Mouse (Mus musculus) limb, embryonic 12.5 days (tissue): Measurements from ENCODE around the gene Rgs12. TPM values are rescaled to one million over a fixed set of nuclear protein-coding genes. Genes with fewer than 3 reads are reported as not detected.

Source experiments
- ATAC-seq: fragments of 200-750 bp; cut with Nextera tagmentation; 2 replicates; pipeline ENCODE4 v1.8.0; 2017; ENCODE audit warnings: low read depth, moderate TSS enrichment; ENCODE audit not compliant: insufficient number of reproducible peaks, insufficient read depth, low FRiP score, low TSS enrichment
- H3K27ac ChIP-seq: fragments of 300-500 bp; sonication (generic); 2 replicates; pipeline ENCODE4 v1.5.1; 2016; ENCODE audit warnings: mild to moderate bottlenecking, moderate library complexity
- H3K27me3 ChIP-seq: fragments of 300-500 bp; sonication (generic); 2 replicates; pipeline ENCODE4 v1.6.1; 2016; ENCODE audit warnings: mild to moderate bottlenecking, moderate library complexity
- H3K36me3 ChIP-seq: fragments of 300-500 bp; sonication (generic); 2 replicates; pipeline ENCODE4 v1.6.1; 2016; ENCODE audit warnings: mild to moderate bottlenecking, moderate library complexity
- H3K4me1 ChIP-seq: fragments of 300-500 bp; sonication (generic); replicated peaks from 2 replicates; pipeline ENCODE4 v1.6.1; 2016
- H3K4me2 ChIP-seq: fragments of 300-500 bp; sonication (generic); 2 replicates; pipeline ENCODE4 v1.6.1; 2016; ENCODE audit warnings: mild to moderate bottlenecking, moderate library complexity
- H3K4me3 ChIP-seq: fragments of 300-500 bp; sonication (generic); replicated peaks from 2 replicates; pipeline ENCODE4 v1.5.1; 2016; ENCODE audit warnings: mild to moderate bottlenecking
- H3K9ac ChIP-seq: fragments of 300-500 bp; sonication (generic); replicated peaks from 2 replicates; pipeline ENCODE4 v1.6.1; 2016; ENCODE audit warnings: mild to moderate bottlenecking, moderate library complexity
- H3K9me3 ChIP-seq: fragments of 300-500 bp; sonication (generic); 2 replicates; pipeline ENCODE4 v1.6.1; 2016; ENCODE audit warnings: mild to moderate bottlenecking, moderate library complexity
- WGBS: fragments of 180-500 bp; shearing (Covaris S2); methylation state at CpG from one replicate; pipeline ENCODE4 v1.1.7; 2016; 5-methylcytosine and 5-hydroxymethylcytosine counted together
- polyA plus RNA-seq: library from polyadenylated mRNA; unstranded; fragments of >200 nt; fragmentation: Nextera tagmentation; extraction: Ambion mirVana; gene quantifications from 2 replicates; pipeline ENCODE4 v1.2.1, GENCODE M21; 2016

Rgs12 gene
- polyA plus RNA-seq, 1 experiment from 2014 or later, result 59.7 TPM

DNA sequence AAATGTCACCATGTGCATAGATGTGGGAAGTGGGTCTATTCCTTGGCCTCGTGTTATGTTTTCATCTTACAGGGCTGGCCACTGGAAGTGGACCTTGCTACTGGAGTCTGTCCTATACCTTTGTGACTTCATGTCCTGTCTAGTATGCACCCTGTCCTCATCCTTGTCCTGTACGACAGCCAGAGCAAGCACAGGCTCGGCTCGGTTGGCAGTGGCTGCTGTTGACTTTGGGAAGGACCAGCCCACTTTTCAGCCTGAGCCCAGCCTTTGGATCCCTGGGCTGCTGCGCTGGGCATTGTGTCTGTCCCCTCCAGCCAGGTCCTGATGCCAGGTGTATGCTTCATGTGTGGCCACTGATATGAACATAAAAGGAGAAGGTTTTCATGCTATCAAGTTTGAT, 61.4 kb downstream of the Rgs12 start:
- 81% methylated on average over 5 of the region's 5 CpGs for WGBS
- Histone ChIP-seq H3K9ac (no peak overlapping the region), H3K36me3 (peaks cover 53% of the 10 kb centered on the region), H3K4me2 (no peak overlapping the region), H3K27me3 (no peaks in the 10 kb centered on the region), H3K9me3 (no peaks in the 10 kb centered on the region), H3K27ac (no peak overlapping the region), H3K4me3 (no peak overlapping the region), H3K4me1 (0 out of 2 replicates have a peak, but pooled peaks cover 2% of the 10 kb centered on the region)
- ATAC-seq, result no peak

DNA sequence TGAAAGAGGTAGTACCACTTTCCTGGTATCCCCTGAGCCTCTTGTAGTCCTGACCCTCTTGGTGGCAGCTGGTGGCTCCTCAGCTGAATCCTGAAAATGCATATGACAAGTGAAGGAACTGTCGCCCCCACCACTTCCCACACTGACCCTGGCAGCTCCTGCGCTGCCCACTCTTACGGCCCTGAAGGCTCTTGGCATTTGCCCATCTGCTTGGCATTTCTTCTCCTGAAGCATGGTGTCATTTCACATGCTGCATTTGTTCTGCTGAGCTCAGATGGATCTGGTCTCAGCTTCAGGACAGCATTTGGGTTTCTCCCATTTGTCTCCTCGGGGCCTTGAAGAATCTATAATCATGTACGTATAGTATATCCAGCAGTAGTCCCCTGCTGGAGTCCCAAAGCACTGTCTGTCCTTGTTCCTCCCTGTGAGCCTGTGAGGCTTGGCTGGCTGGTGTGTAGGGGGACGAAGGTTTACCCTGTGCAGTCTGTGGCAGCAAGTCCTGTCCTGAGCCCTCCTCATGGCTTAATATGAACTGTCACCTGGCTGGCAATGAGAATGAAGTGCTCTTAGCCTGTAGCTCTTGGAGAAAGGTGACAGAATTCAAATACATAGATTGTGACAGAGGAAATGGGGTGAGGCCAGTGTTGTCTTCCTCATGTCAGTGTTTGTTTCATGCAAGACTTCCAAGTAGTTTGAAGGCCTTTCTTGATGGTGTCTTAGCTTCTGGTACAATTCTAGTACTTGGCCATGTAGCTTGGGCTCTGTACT, 62.1 kb downstream of the Rgs12 start:
- no peak for ATAC-seq
- Histone ChIP-seq H3K4me3 (no peak overlapping the region), H3K9me3 (no peaks in the 10 kb centered on the region), H3K27me3 (no peaks in the 10 kb centered on the region), H3K9ac (no peak overlapping the region), H3K36me3 (peaks cover 49% of the 10 kb centered on the region), H3K4me1 (peaks cover 7% of the 10 kb centered on the region; the same call in 1 of the 2 replicates), H3K27ac (no peak overlapping the region), H3K4me2 (no peak overlapping the region)
- WGBS, result 92% methylated on average over 6 of the region's 6 CpGs

DNA sequence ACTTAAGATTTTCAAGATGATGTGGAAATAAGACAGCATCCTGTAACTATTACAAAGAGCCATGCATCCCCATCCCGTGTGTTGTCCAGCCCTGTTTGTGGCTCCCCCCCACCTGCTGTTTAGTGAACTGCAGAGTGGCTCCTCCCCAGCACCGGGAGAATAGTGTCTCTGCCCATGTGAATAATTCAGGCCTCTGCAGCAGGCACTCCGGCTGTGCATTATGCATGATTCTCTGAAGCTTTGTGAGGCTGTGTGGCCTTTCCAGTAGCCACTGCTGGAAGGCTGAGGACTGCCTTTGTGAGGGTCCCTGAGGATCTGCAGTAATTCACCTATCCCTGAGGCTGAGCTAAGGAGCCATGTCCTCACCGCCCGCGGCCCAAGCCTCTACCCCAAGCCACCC, 64.8 kb downstream of the Rgs12 start:
- Histone ChIP-seq H3K27ac (no peak overlapping the region), H3K4me1 (peaks cover 16% of the 10 kb centered on the region), H3K4me3 (no peak overlapping the region), H3K9me3 (no peaks in the 10 kb centered on the region), H3K27me3 (no peaks in the 10 kb centered on the region), H3K4me2 (no peak overlapping the region), H3K9ac (no peak overlapping the region), H3K36me3 (peaks cover 41% of the 10 kb centered on the region)
- no peak for ATAC-seq
- 77% methylated on average over 6 of the region's 6 CpGs for WGBS

DNA sequence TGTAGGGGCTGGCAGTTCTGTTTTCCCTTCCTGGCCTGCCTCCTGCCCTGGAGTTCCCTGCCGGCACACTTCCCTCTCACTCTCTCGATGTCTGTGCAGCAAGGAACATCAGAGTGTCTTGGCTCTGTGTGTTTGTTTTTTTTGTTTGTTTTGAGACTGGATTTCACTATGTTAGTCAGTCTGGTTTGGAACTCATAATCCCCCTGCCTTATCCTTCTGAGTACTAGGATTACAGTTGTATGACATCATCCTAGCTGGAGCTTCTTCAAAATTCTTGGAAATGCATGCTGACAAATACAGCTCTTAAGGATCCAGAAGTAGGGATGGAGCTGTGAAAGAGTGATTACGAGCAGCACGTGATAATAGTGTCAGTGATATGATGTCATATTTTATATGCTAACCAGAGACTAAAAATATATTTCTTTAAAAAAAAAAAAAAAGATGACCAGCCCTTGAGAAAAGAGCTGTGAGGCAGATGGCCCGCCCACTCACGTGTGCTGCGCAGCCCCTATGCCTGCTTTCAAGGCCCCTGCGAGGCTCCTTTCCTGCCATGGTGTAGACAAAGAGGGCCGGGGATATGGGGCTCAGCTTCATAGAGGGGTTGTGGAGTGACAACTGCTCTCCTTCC, 70.5 kb downstream of the Rgs12 start:
- peaks cover 76% of the 10 kb centered on the region for H3K36me3 ChIP-seq
- H3K4me1 ChIP-seq, result peaks cover 16% of the 10 kb centered on the region
- WGBS, result 85% methylated on average over 9 of the region's 9 CpGs
- no peaks in the 10 kb centered on the region for H3K9me3 ChIP-seq
- ATAC-seq, result no peak
- no peak overlapping the region for H3K27ac ChIP-seq
- no peak overlapping the region for H3K9ac ChIP-seq
- no peaks in the 10 kb centered on the region for H3K27me3 ChIP-seq
- H3K4me3 ChIP-seq, result no peak overlapping the region
- no peak overlapping the region for H3K4me2 ChIP-seq

DNA sequence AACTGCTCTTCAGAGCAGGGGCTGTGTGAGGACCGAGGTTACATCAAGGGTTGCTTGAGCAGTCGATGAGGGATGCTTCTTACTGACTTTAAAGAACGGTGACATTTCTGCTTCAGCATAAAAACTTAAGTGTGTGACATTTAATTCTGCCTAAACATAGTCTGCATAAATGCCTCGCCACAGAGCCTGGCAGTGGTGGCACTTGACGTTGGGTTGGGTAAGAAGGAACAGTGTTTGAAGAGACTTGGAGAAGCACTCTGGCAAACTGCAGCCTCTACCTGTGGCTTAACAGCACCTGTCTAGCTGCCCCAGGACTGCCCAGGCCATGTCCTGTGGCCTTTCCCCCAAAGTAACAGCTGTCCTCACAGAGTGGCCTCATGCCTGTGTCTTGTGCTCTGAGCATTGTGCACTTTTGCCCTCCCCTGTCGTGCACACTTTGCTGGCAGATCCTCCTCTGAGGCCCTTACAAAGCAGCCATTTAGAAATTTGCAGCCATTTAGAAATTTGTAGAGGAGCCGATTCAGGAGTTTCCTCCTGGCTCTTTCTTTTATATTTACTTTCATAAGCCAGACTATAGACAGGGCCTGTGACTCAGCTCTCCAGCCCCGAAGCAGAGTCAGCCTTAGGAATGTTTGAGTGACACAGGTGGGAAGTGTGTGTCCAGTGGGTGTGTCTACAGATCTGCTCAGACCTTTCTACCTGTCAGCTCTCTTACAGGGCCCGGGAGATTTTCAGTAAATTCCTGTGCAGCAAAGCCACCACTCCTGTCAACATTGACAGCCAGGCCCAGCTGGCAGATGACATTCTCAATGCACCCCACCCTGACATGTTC, 71.4 kb downstream of the Rgs12 start:
- Histone ChIP-seq H3K4me3 (no peak overlapping the region), H3K27ac (peak overlapping the region; percentile 45; the same call in 1 of the 2 replicates), H3K27me3 (no peaks in the 10 kb centered on the region), H3K4me2 (no peak overlapping the region), H3K36me3 (peaks cover 81% of the 10 kb centered on the region), H3K9ac (no peak overlapping the region), H3K9me3 (no peaks in the 10 kb centered on the region), H3K4me1 (peaks cover 14% of the 10 kb centered on the region)
- 89% methylated on average over 9 of the region's 9 CpGs for WGBS
- no peak for ATAC-seq

DNA sequence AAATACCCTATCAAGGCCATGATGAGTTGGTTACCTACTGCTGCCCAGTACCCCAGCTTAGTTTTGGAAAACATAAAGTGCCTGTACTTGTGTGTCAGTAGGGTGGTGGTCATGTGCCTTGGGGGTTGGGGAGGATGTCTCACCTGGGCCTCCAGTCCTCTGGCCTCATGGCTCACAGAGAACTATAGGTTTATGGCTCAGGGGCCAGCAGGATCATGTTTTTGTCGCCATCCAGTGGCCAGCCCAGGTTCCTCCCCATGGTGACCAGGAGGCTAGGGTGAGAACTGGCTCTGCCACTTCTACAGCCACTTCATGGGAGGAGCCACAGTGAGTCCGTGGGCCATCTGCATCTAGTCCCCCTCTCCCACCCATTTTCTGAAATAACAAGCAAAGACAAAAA, 75.7 kb downstream of the Rgs12 start:
- Histone ChIP-seq H3K4me2 (no peak overlapping the region), H3K27me3 (no peaks in the 10 kb centered on the region), H3K36me3 (peaks cover 100% of the 10 kb centered on the region), H3K4me1 (no peaks in the 10 kb centered on the region), H3K9ac (no peak overlapping the region), H3K4me3 (no peak overlapping the region), H3K9me3 (no peaks in the 10 kb centered on the region), H3K27ac (no peak overlapping the region)
- no peak for ATAC-seq
- WGBS, result 20% methylated on average over 2 of the region's 2 CpGs

DNA sequence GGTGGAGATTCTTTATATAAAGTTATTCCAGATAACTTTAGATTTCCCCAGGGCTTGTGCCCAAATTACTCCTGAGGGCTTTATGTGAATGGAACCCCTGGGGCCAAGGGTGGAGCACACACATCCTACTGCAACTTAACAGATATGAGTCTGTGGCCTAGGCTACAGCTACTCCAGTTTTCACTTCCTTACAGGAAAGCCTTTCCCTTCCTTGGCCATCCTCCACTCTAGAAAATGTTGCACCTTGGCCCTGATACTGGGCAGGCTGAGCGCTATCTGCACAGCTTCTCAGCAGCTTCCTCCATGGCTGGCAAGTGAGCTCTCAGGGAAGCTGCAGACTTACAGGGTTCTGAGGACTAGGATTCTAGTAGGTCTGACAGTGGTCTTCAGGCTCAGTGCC, 80.1 kb downstream of the Rgs12 start:
- Histone ChIP-seq H3K4me2 (no peak overlapping the region), H3K4me3 (no peak overlapping the region), H3K4me1 (no peaks in the 10 kb centered on the region), H3K36me3 (peaks cover 99% of the 10 kb centered on the region), H3K9me3 (no peaks in the 10 kb centered on the region), H3K27ac (no peak overlapping the region), H3K9ac (no peak overlapping the region), H3K27me3 (no peaks in the 10 kb centered on the region)
- 100% methylated on average over 1 of the region's 1 CpGs for WGBS
- ATAC-seq, result no peak

DNA sequence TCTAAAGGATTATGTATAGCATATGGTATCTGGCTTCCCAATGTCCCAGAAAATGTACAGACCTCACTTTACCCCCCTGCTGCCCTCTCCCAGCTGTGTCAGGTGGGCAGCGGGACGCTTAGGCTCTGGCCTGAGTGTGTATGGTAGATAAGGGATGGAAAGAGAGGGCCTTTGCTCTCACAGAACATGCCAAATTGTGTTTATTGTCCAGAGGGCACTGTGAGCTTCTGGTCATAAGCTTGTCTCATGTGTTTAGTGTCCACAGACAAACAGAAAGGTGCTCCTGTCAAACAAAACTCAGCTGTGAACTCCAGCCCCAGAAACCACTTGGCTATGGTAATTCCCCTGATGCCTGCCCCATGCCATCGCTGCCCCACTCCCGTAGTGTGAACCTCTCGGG, 80.5 kb downstream of the Rgs12 start:
- no peak overlapping the region for H3K9ac ChIP-seq
- H3K27ac ChIP-seq, result no peak overlapping the region
- WGBS, result 88% methylated on average over 5 of the region's 5 CpGs
- H3K27me3 ChIP-seq, result no peaks in the 10 kb centered on the region
- H3K4me1 ChIP-seq, result no peaks in the 10 kb centered on the region
- no peak overlapping the region for H3K4me2 ChIP-seq
- H3K4me3 ChIP-seq, result no peak overlapping the region
- peaks cover 97% of the 10 kb centered on the region for H3K36me3 ChIP-seq
- ATAC-seq, result no peak
- no peaks in the 10 kb centered on the region for H3K9me3 ChIP-seq

DNA sequence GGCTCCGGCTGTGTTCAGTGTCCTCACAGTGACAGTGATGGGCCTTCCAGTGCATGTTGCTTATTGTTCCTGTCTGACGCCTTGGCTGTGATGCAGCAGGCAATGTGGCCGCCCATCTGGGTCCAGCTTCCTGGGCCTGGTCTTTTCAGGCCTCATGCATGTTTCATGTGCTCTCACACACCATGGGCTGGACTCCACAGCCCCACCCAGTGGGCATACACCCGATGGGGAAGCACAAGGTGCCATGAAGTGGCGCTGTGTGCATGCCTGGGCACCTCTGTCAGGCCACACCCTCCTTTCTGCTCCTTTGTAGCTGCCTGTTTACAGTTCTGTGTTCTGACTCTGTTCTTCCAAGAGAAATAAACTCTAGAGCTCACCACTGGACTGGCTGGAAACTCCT, 83.8 kb downstream of the Rgs12 start:
- no peaks in the 10 kb centered on the region for H3K27me3 ChIP-seq
- no peaks in the 10 kb centered on the region for H3K4me1 ChIP-seq
- H3K9ac ChIP-seq, result no peak overlapping the region
- H3K36me3 ChIP-seq, result peaks cover 73% of the 10 kb centered on the region
- 79% methylated on average over 5 of the region's 5 CpGs for WGBS
- no peak overlapping the region for H3K27ac ChIP-seq
- no peak for ATAC-seq
- no peaks in the 10 kb centered on the region for H3K9me3 ChIP-seq
- no peak overlapping the region for H3K4me3 ChIP-seq
- no peak overlapping the region for H3K4me2 ChIP-seq

DNA sequence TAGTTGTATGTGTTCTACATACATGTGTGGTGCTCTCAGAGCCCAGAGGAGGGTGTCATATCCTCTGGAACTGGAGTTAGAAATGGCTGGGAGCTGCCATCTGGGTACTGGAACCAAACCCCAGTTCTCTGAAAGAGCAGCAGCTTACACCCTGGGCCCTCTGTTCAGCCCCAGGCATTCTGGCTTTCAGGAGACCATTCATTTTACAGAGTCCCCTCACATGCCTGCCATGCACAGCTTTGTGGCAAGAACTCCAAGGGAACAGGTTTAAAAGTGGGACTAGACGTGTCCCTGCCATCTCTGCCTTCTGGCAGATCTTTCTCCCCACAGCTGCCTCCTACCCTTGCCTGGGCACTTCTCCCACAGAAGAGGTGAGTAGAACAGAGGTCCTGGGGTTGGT, 84.4 kb downstream of the Rgs12 start:
- Histone ChIP-seq H3K9me3 (no peaks in the 10 kb centered on the region), H3K27ac (no peak overlapping the region), H3K27me3 (no peaks in the 10 kb centered on the region), H3K4me3 (no peak overlapping the region), H3K36me3 (peaks cover 68% of the 10 kb centered on the region), H3K9ac (no peak overlapping the region), H3K4me1 (no peaks in the 10 kb centered on the region), H3K4me2 (no peak overlapping the region)
- ATAC-seq, result no peak
- WGBS, result 81% methylated on average over 1 of the region's 1 CpGs

DNA sequence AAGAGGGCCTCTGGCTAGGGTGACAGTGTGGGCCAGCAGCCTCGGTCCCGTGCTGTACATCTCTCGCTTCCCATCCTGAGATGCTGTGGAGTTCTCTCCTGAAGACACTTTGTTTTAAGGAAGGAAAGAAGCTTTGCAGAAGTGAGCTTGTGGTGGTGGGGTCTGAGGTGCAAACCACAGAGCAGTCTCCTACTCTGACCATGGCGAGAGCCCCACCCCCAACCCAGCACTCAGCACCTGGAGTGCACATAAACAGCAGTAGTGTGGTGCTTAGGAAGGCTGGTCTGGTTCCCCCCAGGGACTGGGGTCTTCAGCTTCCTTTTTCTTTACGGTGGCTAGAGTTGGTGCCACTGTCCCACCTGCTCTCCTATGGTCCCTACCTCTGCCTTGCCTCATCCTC, 85.9 kb downstream of the Rgs12 start:
- Histone ChIP-seq H3K4me3 (no peak overlapping the region), H3K36me3 (peaks cover 53% of the 10 kb centered on the region), H3K27ac (no peak overlapping the region)

More for the DNA sequence above, 85.9 kb downstream of the Rgs12 start:
- Histone ChIP-seq H3K9ac (no peak overlapping the region), H3K4me1 (no peaks in the 10 kb centered on the region), H3K27me3 (no peaks in the 10 kb centered on the region), H3K9me3 (no peaks in the 10 kb centered on the region), H3K4me2 (no peak overlapping the region)
- no peak for ATAC-seq
- WGBS, result 84% methylated on average over 5 of the region's 5 CpGs
